Mouse (Mus musculus): ENCODE results near the gene Ston2. TPM values are rescaled to one million over a fixed set of nuclear protein-coding genes. Genes with fewer than 3 reads are reported as not detected.
"Not testable (repeated sequence)": the region's sequence is repeated elsewhere in the genome, so short reads cannot be mapped to it uniquely, and the experiment has no call there.

The Ston2 gene
- polyA plus RNA-seq, 1 experiment from 2014 or later, result 8.0 TPM

DNA sequence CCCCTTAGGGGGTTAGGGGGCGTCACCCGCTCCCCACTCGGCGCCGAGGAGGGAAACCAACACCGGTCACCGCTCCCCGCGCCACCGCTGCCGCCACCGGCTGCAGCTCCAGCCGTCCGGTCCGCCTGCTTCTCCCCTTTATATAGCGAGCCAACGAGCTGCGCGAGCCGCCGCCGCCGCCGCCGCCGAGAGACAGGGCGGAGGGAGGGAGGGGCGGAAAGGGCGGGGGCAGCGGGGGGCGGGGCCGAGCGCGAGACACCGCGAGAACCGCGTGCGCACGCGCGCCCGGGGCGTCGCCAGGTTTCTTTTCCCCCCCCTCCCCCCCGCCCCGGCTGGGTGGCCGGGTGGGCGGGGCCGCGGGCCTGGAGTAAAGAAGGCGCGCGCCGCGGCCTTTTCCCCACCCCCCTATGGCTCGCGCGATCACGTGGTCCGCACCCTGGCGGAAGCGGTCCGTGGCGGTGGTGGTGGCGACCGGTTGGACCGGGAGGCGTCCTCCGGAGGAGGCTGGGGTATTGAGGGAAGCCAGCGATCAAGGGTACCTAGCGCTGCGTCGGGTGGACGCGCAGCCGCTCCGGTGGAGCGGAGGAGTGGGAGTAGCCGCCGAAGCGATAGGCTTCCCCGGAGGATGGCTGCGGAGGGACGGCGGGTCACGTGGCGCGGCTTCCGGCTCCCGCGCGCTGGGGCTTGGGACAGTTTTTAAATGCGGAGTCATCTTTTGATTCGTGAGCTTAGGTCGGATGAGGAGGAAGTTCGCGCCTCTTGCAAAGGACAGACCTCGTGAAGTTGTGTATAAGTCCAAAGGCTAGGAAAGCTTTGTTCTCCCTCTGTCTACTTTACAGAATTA, 198.1 kb downstream of the Ston2 start, which contains the start of gene Gtf2a1:
Gene Gtf2a1 (minus strand): TSS at position 641 of the 844 bp plus-strand sequence.
- H3K27me3 ChIP-seq, result no peaks in the 10 kb centered on the region
- peak within 1 kb of the TSS; percentile 89 for H3K4me3 ChIP-seq
- peaks cover 11% of the 10 kb centered on the region for H3K4me1 ChIP-seq
- H3K27ac ChIP-seq, result peak within 1 kb of the TSS; percentile 100
- H3K4me2 ChIP-seq (replicated peaks), result peak within 1 kb of the TSS; percentile 64
- ATAC-seq (ENCODE audit: low FRiP score), result peak; percentile 87
- under 1% methylated on average over 73 of the region's 99 CpGs for WGBS
- H3K36me3 ChIP-seq, result peaks cover 9% of the 10 kb centered on the region
- H3K9me3 ChIP-seq (replicated peaks), result no peaks in the 10 kb centered on the region
- peak within 1 kb of the TSS; percentile 100 for H3K9ac ChIP-seq

- Histone ChIP-seq H3K9ac (peak overlapping the region; percentile 100), H3K9me3 (replicated peaks) (no peaks in the 10 kb centered on the region), H3K36me3 (peaks cover 14% of the 10 kb centered on the region), H3K27ac (peak overlapping the region; percentile 100), H3K4me2 (replicated peaks) (peak overlapping the region; percentile 29; the same call in 1 of the 2 replicates), H3K27me3 (no peaks in the 10 kb centered on the region), H3K4me1 (peaks cover 13% of the 10 kb centered on the region), H3K4me3 (peak overlapping the region; percentile 89)
- 0% methylated on average over 10 of the region's 11 CpGs for WGBS
- no peak for ATAC-seq (ENCODE audit: low FRiP score)
Observed at GRCm38 (mm10) chr12:91589542-91589846, 198.7 kb downstream of the Ston2 start.

- H3K4me3 ChIP-seq, result peak overlapping the region; percentile 89
- peaks cover 20% of the 10 kb centered on the region for H3K36me3 ChIP-seq
- peak overlapping the region; percentile 100 for H3K27ac ChIP-seq
- H3K9ac ChIP-seq, result peak overlapping the region; percentile 100
- WGBS, result 1% methylated on average over 65 of the region's 83 CpGs
- H3K9me3 ChIP-seq (replicated peaks), result no peaks in the 10 kb centered on the region
- no peaks in the 10 kb centered on the region for H3K27me3 ChIP-seq
- ATAC-seq (ENCODE audit: low FRiP score), result peak; percentile 2; the same call in 1 of the 2 replicates
- peaks cover 13% of the 10 kb centered on the region for H3K4me1 ChIP-seq
- H3K4me2 ChIP-seq (replicated peaks), result peak overlapping the region; percentile 64
Observed at GRCm38 (mm10) chr12:91588670-91589541, 199.3 kb downstream of the Ston2 start.

DNA sequence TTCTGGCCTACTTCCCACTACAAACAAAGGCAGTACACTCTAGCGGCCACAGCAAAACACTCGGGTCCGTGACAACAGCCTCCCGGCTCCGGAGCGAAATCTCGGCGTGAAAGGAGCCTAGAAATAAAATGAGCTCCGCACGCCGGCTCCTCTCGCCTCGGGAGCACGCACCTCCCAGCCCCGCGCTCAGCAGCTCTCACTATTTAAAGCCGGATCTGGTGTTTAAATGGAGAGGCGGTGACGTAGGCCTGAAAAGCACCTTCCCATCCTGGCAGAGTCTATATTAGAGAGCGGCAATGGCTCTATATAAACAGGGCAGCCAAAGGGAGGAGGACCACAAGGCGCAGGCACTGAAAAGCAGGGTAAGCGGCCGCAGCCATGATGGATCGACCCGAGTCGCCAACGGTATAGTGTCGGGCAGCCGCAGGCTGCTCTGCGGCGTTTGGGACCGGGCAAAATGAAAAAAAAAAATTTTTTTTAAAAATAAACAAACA, 200.0 kb downstream of the Ston2 start:
- H3K9ac ChIP-seq, result peak overlapping the region; percentile 100
- H3K36me3 ChIP-seq, result peaks cover 20% of the 10 kb centered on the region
- ATAC-seq (ENCODE audit: low FRiP score), result peak; percentile 90
- no peaks in the 10 kb centered on the region for H3K9me3 ChIP-seq (replicated peaks)
- peak overlapping the region; percentile 100 for H3K27ac ChIP-seq
- no peaks in the 10 kb centered on the region for H3K27me3 ChIP-seq
- under 1% methylated on average over 32 of the region's 32 CpGs for WGBS
- H3K4me3 ChIP-seq, result peak overlapping the region; percentile 89
- peaks cover 18% of the 10 kb centered on the region for H3K4me1 ChIP-seq
- peak overlapping the region; percentile 64 for H3K4me2 ChIP-seq (replicated peaks)

GRCm38 (mm10) chr12:91587491-91588033, 200.6 kb downstream of the Ston2 start:
- no peaks in the 10 kb centered on the region for H3K9me3 ChIP-seq (replicated peaks)
- peaks cover 20% of the 10 kb centered on the region for H3K36me3 ChIP-seq
- peak overlapping the region; percentile 100 for H3K9ac ChIP-seq
- WGBS, result 10% methylated on average over 5 of the region's 5 CpGs
- no peak for ATAC-seq (ENCODE audit: low FRiP score)
- H3K4me1 ChIP-seq, result peaks cover 18% of the 10 kb centered on the region
- peak overlapping the region; percentile 64 for H3K4me2 ChIP-seq (replicated peaks)
- H3K4me3 ChIP-seq, result peak overlapping the region; percentile 89
- H3K27me3 ChIP-seq, result no peaks in the 10 kb centered on the region
- peak overlapping the region; percentile 100 for H3K27ac ChIP-seq

GRCm38 (mm10) chr12:91587077-91587476, 201.1 kb downstream of the Ston2 start:
- Histone ChIP-seq H3K27ac (no peak overlapping the region; the same call in 1 of the 2 replicates), H3K4me3 (peak overlapping the region; percentile 89), H3K36me3 (peaks cover 20% of the 10 kb centered on the region), H3K4me2 (replicated peaks) (peak overlapping the region; percentile 64), H3K9me3 (replicated peaks) (no peaks in the 10 kb centered on the region), H3K4me1 (peaks cover 18% of the 10 kb centered on the region), H3K27me3 (no peaks in the 10 kb centered on the region), H3K9ac (peak overlapping the region; percentile 100; the same call in 1 of the 2 replicates)
- no peak for ATAC-seq (ENCODE audit: low FRiP score)
- 41% methylated on average over 3 of the region's 3 CpGs for WGBS

GRCm38 (mm10) chr12:91585815-91586214, 202.4 kb downstream of the Ston2 start:
- not testable (repeated sequence) for H3K4me3 ChIP-seq; H3K4me2 ChIP-seq (replicated peaks); H3K27me3 ChIP-seq; ATAC-seq (ENCODE audit: low FRiP score); H3K9ac ChIP-seq; H3K9me3 ChIP-seq (replicated peaks); H3K27ac ChIP-seq
- Histone ChIP-seq H3K4me1 (peaks cover 14% of the 10 kb centered on the region), H3K36me3 (peaks cover 20% of the 10 kb centered on the region)
- 90% methylated on average over 4 of the region's 4 CpGs for WGBS

DNA sequence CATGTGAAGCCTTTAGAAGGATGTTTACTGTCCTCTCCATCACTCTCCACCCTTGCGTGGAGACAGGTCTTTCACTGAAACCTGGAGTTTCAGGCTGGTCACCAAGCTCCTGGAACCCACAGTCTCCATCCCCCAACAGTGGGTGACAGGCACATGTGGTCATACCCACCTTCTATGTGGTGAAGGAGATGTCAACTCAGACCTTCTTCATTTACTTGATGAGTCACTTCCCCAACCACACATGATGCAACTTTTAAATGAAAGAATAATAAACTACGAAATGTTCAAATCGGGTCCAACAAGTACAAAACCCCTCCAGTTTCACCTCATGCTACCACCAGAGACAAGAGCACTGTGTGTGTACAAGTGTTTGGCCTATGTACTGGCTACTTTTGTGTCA, 203.0 kb downstream of the Ston2 start:
- Histone ChIP-seq H3K27ac (no peak overlapping the region), H3K4me2 (replicated peaks) (no peak overlapping the region), H3K27me3 (no peaks in the 10 kb centered on the region), H3K9ac (no peak overlapping the region), H3K36me3 (peaks cover 20% of the 10 kb centered on the region), H3K9me3 (replicated peaks) (no peaks in the 10 kb centered on the region), H3K4me3 (no peak overlapping the region), H3K4me1 (peaks cover 12% of the 10 kb centered on the region)
- 90% methylated on average over 3 of the region's 3 CpGs for WGBS
- ATAC-seq (ENCODE audit: low FRiP score), result no peak

- no peak for ATAC-seq (ENCODE audit: low FRiP score)
- WGBS, result 58% methylated on average over 6 of the region's 6 CpGs
Observed at GRCm38 (mm10) chr12:91583409-91583808, 204.8 kb downstream of the Ston2 start.

More at GRCm38 (mm10) chr12:91583409-91583808, 204.8 kb downstream of the Ston2 start:
- Histone ChIP-seq H3K4me3 (no peak overlapping the region), H3K4me2 (replicated peaks) (no peak overlapping the region; the same call in 1 of the 2 replicates), H3K9ac (no peak overlapping the region), H3K27ac (no peak overlapping the region), H3K4me1 (peaks cover 12% of the 10 kb centered on the region), H3K9me3 (replicated peaks) (no peaks in the 10 kb centered on the region), H3K36me3 (peaks cover 23% of the 10 kb centered on the region), H3K27me3 (no peaks in the 10 kb centered on the region)

Measured in hindbrain, embryonic 12.5 days (tissue).